Mouse (Mus musculus): ENCODE results near the gene Fam136a.
"Not testable (repeated sequence)": the region's sequence is repeated elsewhere in the genome, so short reads cannot be mapped to it uniquely, and the experiment has no call there.

Gene Fam136a

GRCm38 (mm10) chr6:86368479-86368878 lies 3.0 kb downstream of the Fam136a start:
- DNase-seq = no peak

- DNase-seq = no peak
Observed at GRCm38 (mm10) chr6:86370093-86370713, 4.8 kb downstream of the Fam136a start.

- no peak for DNase-seq
Observed at GRCm38 (mm10) chr6:86370764-86371339, 5.4 kb downstream of the Fam136a start, which contains the start of gene Snrpg. TSS of gene Snrpg (plus strand) at chr6:86371304.

- DNase-seq = peak; percentile 92 to 94
Observed at GRCm38 (mm10) chr6:86371340-86371911, 6.0 kb downstream of the Fam136a start.

GRCm38 (mm10) chr6:86371950-86372516 lies 6.6 kb downstream of the Fam136a start:
- no peak for DNase-seq

- DNase-seq = no peak
Observed at GRCm38 (mm10) chr6:86373556-86373955, 8.1 kb downstream of the Fam136a start.

- DNase-seq = no peak
Observed at GRCm38 (mm10) chr6:86378341-86378740, 12.9 kb downstream of the Fam136a start.

GRCm38 (mm10) chr6:86380112-86380511 lies 14.7 kb downstream of the Fam136a start:
- DNase-seq = not testable (repeated sequence)

- DNase-seq = no peak
Observed at GRCm38 (mm10) chr6:86382551-86382950, 17.1 kb downstream of the Fam136a start.

- DNase-seq = no peak
Observed at GRCm38 (mm10) chr6:86383370-86383769, 17.9 kb downstream of the Fam136a start.

GRCm38 (mm10) chr6:86384692-86385091 lies 19.2 kb downstream of the Fam136a start:
- DNase-seq = no peak

GRCm38 (mm10) chr6:86385362-86386104 lies 20.1 kb downstream of the Fam136a start:
- no peak for DNase-seq

- DNase-seq = no peak
Observed at GRCm38 (mm10) chr6:86387313-86387712, 21.9 kb downstream of the Fam136a start.

- no peak for DNase-seq
Observed at GRCm38 (mm10) chr6:86388461-86388860, 23.0 kb downstream of the Fam136a start.

GRCm38 (mm10) chr6:86391326-86391725 lies 25.9 kb downstream of the Fam136a start:
- no peak for DNase-seq

- DNase-seq = no peak
Observed at GRCm38 (mm10) chr6:86393187-86393586, 27.7 kb downstream of the Fam136a start.

- no peak for DNase-seq
Observed at GRCm38 (mm10) chr6:86394078-86394720, 28.8 kb downstream of the Fam136a start.

- no peak for DNase-seq
Observed at GRCm38 (mm10) chr6:86395021-86395420, 29.6 kb downstream of the Fam136a start.

- no peak for DNase-seq
Observed at GRCm38 (mm10) chr6:86395969-86396368, 30.5 kb downstream of the Fam136a start.

- peak; percentile 85 to 88 for DNase-seq
Observed at GRCm38 (mm10) chr6:86396581-86397256, 31.3 kb downstream of the Fam136a start, which contains the start of gene Pcyox1. TSS of gene Pcyox1 (minus strand) at chr6:86397154.

- DNase-seq = no peak
Observed at GRCm38 (mm10) chr6:86397257-86397980, 32.0 kb downstream of the Fam136a start.
